9 mouse cellular contexts compared by ENCODE assay signal in the genomic region with DNA sequence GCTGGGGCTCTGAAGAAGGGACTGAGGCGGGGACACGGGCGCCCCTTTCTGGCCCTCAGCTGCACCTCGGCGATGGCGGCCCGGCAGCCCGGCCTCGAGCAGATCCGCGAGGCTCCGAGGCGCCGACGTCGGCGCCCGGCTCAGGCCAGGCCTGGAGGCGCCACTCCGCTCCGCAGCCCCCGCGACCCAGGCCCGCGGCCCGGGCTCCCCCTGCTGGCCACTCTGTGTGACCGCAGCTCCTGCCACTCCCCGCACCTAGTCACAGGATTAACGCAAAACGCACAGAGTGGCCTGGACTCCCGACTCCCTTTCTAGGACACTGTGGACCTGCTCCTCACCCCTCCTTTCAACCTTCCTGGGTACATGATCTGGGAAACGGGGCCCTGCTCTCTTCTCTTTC. TPM values are rescaled to one million over a fixed set of nuclear protein-coding genes. Genes with fewer than 3 reads are reported as not detected.
DNase-seq lines count a peak whose midpoint lies in the region; ATAC-seq and TF ChIP-seq lines count a peak whose summit lies in the region.
"Had no signal": no experiment of that assay in that cellular context is flagged by ENCODE, and none has a peak within 500 bp of the region (broad histone marks: within the 10 kb centered on the region; RNA-seq: fewer than 3 reads in every experiment).

No protein-coding gene starts in this region.

- peak; percentile 28 for ATAC-seq in intestine, embryonic 14.5 days (replicated peaks; ENCODE audit: low FRiP score, low TSS enrichment, low read depth)

- peak overlapping the region; percentile 38 for H3K4me3 ChIP-seq in bone marrow macrophage, adult 2 months (ENCODE audit: insufficient read depth, low read length)
- peak overlapping the region; percentile 50 for H3K4me3 ChIP-seq in intestine, embryonic 14.5 days (ENCODE audit: low read depth, low read length)
- peak overlapping the region; percentile 17 for H3K4me3 ChIP-seq in lung, adult 2 months (replicated peaks; ENCODE audit: extremely low read depth, low read depth, low read length)
- 0 out of 2 replicates have a peak overlapping the region, but pooled peaks have one; percentile 12 for H3K4me3 ChIP-seq in olfactory bulb, adult 2 months (ENCODE audit: insufficient read depth, low read depth, low read length)
- H3K4me3 ChIP-seq: myocyte had no signal

- no peak for TF ChIP-seq POLR2A in bone marrow macrophage, adult 2 months (IDR thresholded peaks at IDR 0.05; ENCODE audit: borderline replicate concordance, low read depth, low read length)
- peak; percentile 27; the same call in 1 of the 2 replicates for TF ChIP-seq POLR2A in lung, adult 2 months (IDR thresholded peaks at IDR 0.05; ENCODE audit: borderline replicate concordance, extremely low read depth, low read depth, low read length)
- no peak for TF ChIP-seq POLR2A in olfactory bulb, adult 2 months (IDR thresholded peaks at IDR 0.05; ENCODE audit: insufficient read depth, low read depth, low read length)

- peaks cover 70% of the 10 kb centered on the region for H3K27me3 ChIP-seq in intestine, embryonic 14.5 days (replicated peaks; ENCODE audit: control insufficient read depth, insufficient read depth, low read length)

- peaks cover 7% of the 10 kb centered on the region for H3K4me1 ChIP-seq in bone marrow macrophage, adult 2 months (ENCODE audit: control insufficient read depth, insufficient read depth, low read length)
- H3K4me1 ChIP-seq in intestine, embryonic 14.5 days (replicated peaks; ENCODE audit: control insufficient read depth, insufficient read depth, low read length): peaks cover 30% of the 10 kb centered on the region
- peaks cover 4% of the 10 kb centered on the region; the same call in 1 of the 2 replicates for H3K4me1 ChIP-seq in lung, adult 2 months (ENCODE audit: control insufficient read depth, insufficient read depth, low read length)
- H3K4me1 ChIP-seq in olfactory bulb, adult 2 months (ENCODE audit: control insufficient read depth, insufficient read depth, low read length): peaks cover 20% of the 10 kb centered on the region

- WGBS in intestine, embryonic 14.5 days: 2% methylated on average over 32 of the region's 32 CpGs
- 2% methylated on average over 32 of the region's 32 CpGs for WGBS in lung, adult 2 months
- WGBS in olfactory bulb, adult 2 months: 1% methylated on average over 32 of the region's 32 CpGs

- H3K27ac ChIP-seq in bone marrow macrophage, adult 2 months (ENCODE audit: insufficient read depth, low read depth, low read length): no peak overlapping the region
- peak overlapping the region; percentile 58; the same call in 1 of the 2 replicates for H3K27ac ChIP-seq in intestine, embryonic 14.5 days (ENCODE audit: low read depth)
- H3K27ac ChIP-seq in olfactory bulb, adult 2 months (ENCODE audit: insufficient read depth, low read depth, low read length): no peak overlapping the region

- H3K36me3 ChIP-seq in intestine, embryonic 14.5 days (ENCODE audit: control insufficient read depth, insufficient read depth, low read length): no peaks in the 10 kb centered on the region

- H3K4me2 ChIP-seq in intestine, embryonic 14.5 days (ENCODE audit: low read length): peak overlapping the region; percentile 84

- peak; percentile 26; the same call in 1 of the 2 replicates for TF ChIP-seq CTCF in bone marrow macrophage, adult 2 months (IDR thresholded peaks at IDR 0.05; ENCODE audit: low read depth, low read length)
- TF ChIP-seq CTCF in lung, adult 2 months (IDR thresholded peaks at IDR 0.05; ENCODE audit: insufficient read depth, low read length): peak; percentile 53
- peak; percentile 65 for TF ChIP-seq CTCF in olfactory bulb, adult 2 months (IDR thresholded peaks at IDR 0.05; ENCODE audit: insufficient read depth, low read depth, low read length)

- no peaks in the 10 kb centered on the region for H3K9me3 ChIP-seq in intestine, embryonic 14.5 days (ENCODE audit: control insufficient read depth, low read length)

- H3K9ac ChIP-seq in intestine, embryonic 14.5 days (ENCODE audit: low read length): peak overlapping the region; percentile 37

- DNase-seq in cerebellum, postnatal 4 days (ENCODE audit: low spot score in 2 of 2): peak; percentile 63 to 87
- DNase-seq in cerebellum, adult 11 months: no peak
- DNase-seq in gastrocnemius, postnatal 25 days: peak; percentile 73
- peak; percentile 86 for DNase-seq in intestine, embryonic 14.5 days (ENCODE audit: low spot score)
- DNase-seq in lung, adult 2 months: peak; percentile 66
- DNase-seq in urinary bladder, postnatal 4 days (ENCODE audit: low spot score in 2 of 2): peak; percentile 78 to 82

RNA-seq across cellular contexts. Expression of a gene that starts 8.2 kb away (rescaled TPM):
- polyA plus RNA-seq in bone marrow macrophage, adult 2 months (2012; ENCODE audit: insufficient read depth, insufficient read length, missing spikeins): not detected in 2 replicates
- not detected for total RNA-seq in gastrocnemius, postnatal 25 days (2021)
- polyA plus RNA-seq in intestine, embryonic 14.5 days (2014; fragmentation: Nextera tagmentation; extraction: Ambion mirVana): not detected in 2 replicates
- polyA plus RNA-seq in lung, adult 2 months (2012; rRNA removed): not detected in 2 replicates
- polyA plus RNA-seq in olfactory bulb, adult 2 months (2012; ENCODE audit: insufficient read depth, insufficient read length, low replicate concordance, missing spikeins): not detected in 2 replicates
- polyA plus RNA-seq: myocyte had no signal

RNA-seq across cellular contexts. Expression of a gene that starts 9.6 kb away (rescaled TPM):
- polyA plus RNA-seq in bone marrow macrophage, adult 2 months (2012; ENCODE audit: insufficient read depth, insufficient read length, missing spikeins): 0.20 TPM in 1 of 2 replicates, not detected in the other
- 1 to 10 TPM; 2.7 to 3.6 TPM for total RNA-seq in gastrocnemius, postnatal 25 days (2021)
- polyA plus RNA-seq in intestine, embryonic 14.5 days (2014; fragmentation: Nextera tagmentation; extraction: Ambion mirVana): 7.2 and 7.7 TPM in 2 replicates
- 257 and 302 TPM in 2 replicates for polyA plus RNA-seq in lung, adult 2 months (2012; rRNA removed)
- polyA plus RNA-seq in olfactory bulb, adult 2 months (2012; ENCODE audit: insufficient read depth, insufficient read length, low replicate concordance, missing spikeins): not detected in 2 replicates

RNA-seq across cellular contexts. Expression of a gene that starts 44.2 kb away (rescaled TPM):
- not detected in 2 replicates for polyA plus RNA-seq in bone marrow macrophage, adult 2 months (2012; ENCODE audit: insufficient read depth, insufficient read length, missing spikeins)
- 1 to 10 TPM; 1.2 to 1.4 TPM for total RNA-seq in gastrocnemius, postnatal 25 days (2021)
- not detected in 2 replicates for polyA plus RNA-seq in intestine, embryonic 14.5 days (2014; fragmentation: Nextera tagmentation; extraction: Ambion mirVana)
- 79.5 and 80.4 TPM in 2 replicates for polyA plus RNA-seq in lung, adult 2 months (2012; rRNA removed)
- polyA plus RNA-seq in olfactory bulb, adult 2 months (2012; ENCODE audit: insufficient read depth, insufficient read length, low replicate concordance, missing spikeins): not detected in 2 replicates

Comparison
In these comparisons a context has a peak if more than half of its experiments do, and no peak if none do; other contexts are left out.
1. RNA of a gene that starts 9.6 kb away (polyA plus RNA-seq): 257 to 302 TPM in lung, adult 2 months; 7.2 to 7.7 TPM in intestine, embryonic 14.5 days, 0.20 TPM in bone marrow macrophage, adult 2 months and not detected in olfactory bulb, adult 2 months; every median in the first group is over 10 times any median in the second.
2. RNA of a gene that starts 44.2 kb away (polyA plus RNA-seq): 79.5 to 80.4 TPM in lung, adult 2 months; not detected in intestine, embryonic 14.5 days, not detected in bone marrow macrophage, adult 2 months and not detected in olfactory bulb, adult 2 months; every median in the first group is over 10 times any median in the second.
3. Peak in every context shown above with its lines, with median percentiles within 50 percentile points of each other: H3K4me3 ChIP-seq and CTCF ChIP-seq.